Mouse (Mus musculus) liver, postnatal 0 days (tissue): ENCODE measurements around the gene Snhg11. TPM values are rescaled to one million over a fixed set of nuclear protein-coding genes. Genes with fewer than 3 reads are reported as not detected.

Experiments
- ATAC-seq: fragments of 200-750 bp; cut with Nextera tagmentation; 2 replicates; pipeline ENCODE4 v1.8.0; 2017; ENCODE audit warnings: mild to moderate bottlenecking, moderate library complexity
- DNase-seq: peaks from one replicate; pipeline ENCODE4 v3.0.0-alpha.2; 2016
- H3K27ac ChIP-seq: fragments of 300-500 bp; sonication (generic); 2 replicates; pipeline ENCODE4 v1.5.1; 2014; ENCODE audit warnings: antibody characterized with exemption, moderate library complexity, mild to moderate bottlenecking, low read depth
- H3K27me3 ChIP-seq: fragments of 300-500 bp; sonication (generic); 2 replicates; pipeline ENCODE4 v1.6.1; 2014; ENCODE audit warnings: low read length, control low read depth, mixed read lengths; ENCODE audit not compliant: insufficient read depth
- H3K36me3 ChIP-seq: fragments of 300-500 bp; sonication (generic); replicated peaks from 2 replicates; pipeline ENCODE4 v1.6.1; 2014; ENCODE audit warnings: mild to moderate bottlenecking, control low read depth, low read length, moderate library complexity, mixed read lengths; ENCODE audit not compliant: insufficient read depth
- H3K4me1 ChIP-seq: fragments of 300-500 bp; sonication (generic); 2 replicates; pipeline ENCODE4 v1.6.1; 2014; ENCODE audit warnings: antibody characterized with exemption, mild to moderate bottlenecking, control low read depth; ENCODE audit not compliant: insufficient read depth
- H3K4me2 ChIP-seq: fragments of 300-500 bp; sonication (generic); 2 replicates; pipeline ENCODE4 v1.6.1; 2014; ENCODE audit warnings: low read depth, mild to moderate bottlenecking, low read length, moderate library complexity, mixed read lengths
- H3K4me3 ChIP-seq: fragments of 300-500 bp; sonication (generic); 2 replicates; pipeline ENCODE4 v1.5.1; 2014; ENCODE audit warnings: low read depth, low read length
- H3K9ac ChIP-seq: fragments of 300-500 bp; sonication (generic); replicated peaks from 2 replicates; pipeline ENCODE4 v1.6.1; 2014; ENCODE audit warnings: mild to moderate bottlenecking, moderate library complexity
- H3K9me3 ChIP-seq: fragments of 300-500 bp; sonication (generic); 2 replicates; pipeline ENCODE4 v1.6.1; 2016; ENCODE audit warnings: mild to moderate bottlenecking, control low read depth, low read length, mixed read lengths
- CTCF ChIP-seq: sonication (generic); IDR thresholded peaks from 2 replicates; pipeline ENCODE4 v1.5.1; 2016; ENCODE audit warnings: antibody characterized with exemption, low read depth
- EP300 ChIP-seq: IDR thresholded peaks from 2 replicates; pipeline ENCODE4 v1.6.1; 2016; ENCODE audit warnings: antibody characterized with exemption, low read depth, mild to moderate bottlenecking
- WGBS: fragments of 180-500 bp; shearing (Covaris S2); extraction: QIAGEN DNeasy Blood & Tissue Kit; methylation state at CpG from one replicate; pipeline ENCODE4 v1.1.7; 2014; ENCODE audit not compliant: insufficient replicate concordance; 5-methylcytosine and 5-hydroxymethylcytosine counted together
- polyA plus RNA-seq: library from polyadenylated mRNA; unstranded; fragments of >200 nt; fragmentation: Nextera tagmentation; extraction: Ambion mirVana; gene quantifications from 2 replicates; pipeline ENCODE4 v1.2.1, GENCODE M21; 2015

The Snhg11 gene
- polyA plus RNA-seq, 1 experiment from 2014 or later, result 0.28 TPM

DNA sequence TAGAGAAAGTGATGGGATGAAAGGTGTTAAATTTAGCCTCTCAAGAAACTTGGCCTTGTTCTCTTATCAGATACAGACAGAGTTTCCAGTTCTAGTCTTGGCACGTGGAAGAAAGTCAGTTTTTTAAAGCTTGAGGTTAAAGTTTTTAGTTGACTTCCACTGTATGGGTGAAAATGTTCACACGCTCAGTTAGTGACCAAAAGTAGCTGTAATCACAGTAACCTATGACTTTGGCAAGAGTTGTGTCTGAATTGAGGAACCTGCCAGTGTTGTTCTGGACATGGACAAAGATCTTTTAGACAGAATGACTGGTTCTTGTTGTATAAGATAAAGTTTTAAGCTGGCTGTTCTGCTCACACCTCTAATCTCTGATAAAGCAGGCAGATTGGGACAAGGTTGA lies 37.8 kb downstream of the Snhg11 start:
- Histone ChIP-seq H3K27ac (no peak overlapping the region), H3K4me1 (peaks cover 27% of the 10 kb centered on the region)
- no peak for DNase-seq

GRCm38 (mm10) chr2:158415826-158416225 lies 40.4 kb downstream of the Snhg11 start:
- no peak overlapping the region for H3K4me2 ChIP-seq
- no peaks in the 10 kb centered on the region for H3K27me3 ChIP-seq
- no peak overlapping the region for H3K9ac ChIP-seq
- H3K36me3 ChIP-seq, result no peaks in the 10 kb centered on the region
- DNase-seq, result no peak
- H3K27ac ChIP-seq, result no peak overlapping the region
- no peaks in the 10 kb centered on the region for H3K9me3 ChIP-seq
- TF ChIP-seq CTCF (no peak), EP300 (no peak)
- H3K4me1 ChIP-seq, result peaks cover 18% of the 10 kb centered on the region
- 49% methylated on average over 1 of the region's 1 CpGs for WGBS
- no peak for ATAC-seq
- no peak overlapping the region for H3K4me3 ChIP-seq

More for the DNA sequence above, 37.8 kb downstream of the Snhg11 start:
- H3K4me2 ChIP-seq, result no peak overlapping the region
- TF ChIP-seq EP300 (no peak), CTCF (no peak)
- no peak overlapping the region for H3K9ac ChIP-seq
- ATAC-seq, result no peak
- H3K27me3 ChIP-seq, result no peaks in the 10 kb centered on the region
- no peak overlapping the region for H3K4me3 ChIP-seq
- 46% methylated on average over 2 of the region's 2 CpGs for WGBS
- no peaks in the 10 kb centered on the region for H3K9me3 ChIP-seq
- no peaks in the 10 kb centered on the region for H3K36me3 ChIP-seq

DNA sequence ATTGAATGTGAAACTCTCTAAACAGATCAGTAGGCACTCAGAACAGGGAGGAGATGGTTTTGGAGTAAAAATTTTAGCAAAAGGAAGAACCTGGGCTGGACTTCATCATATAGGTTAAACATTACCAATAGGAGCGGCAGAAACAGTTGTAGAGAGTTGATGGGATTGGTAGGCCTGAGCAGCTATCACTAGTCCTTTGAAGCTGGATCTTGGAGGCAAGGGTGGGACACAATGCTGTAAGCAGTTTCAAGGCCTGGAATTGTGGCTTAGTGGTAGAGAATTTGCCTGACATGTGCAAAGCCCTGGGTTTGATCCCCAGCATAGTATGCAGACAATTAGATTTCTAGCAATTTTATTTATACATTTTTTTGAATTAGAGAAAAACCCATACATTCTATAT lies 43.2 kb downstream of the Snhg11 start:
- peaks cover 2% of the 10 kb centered on the region for H3K4me1 ChIP-seq
- no peak overlapping the region for H3K9ac ChIP-seq
- H3K27ac ChIP-seq, result no peak overlapping the region
- TF ChIP-seq EP300 (no peak), CTCF (no peak)
- 71% methylated on average over 1 of the region's 1 CpGs for WGBS
- peaks cover 5% of the 10 kb centered on the region; the same call in 1 of the 2 replicates for H3K36me3 ChIP-seq
- ATAC-seq, result no peak
- H3K4me2 ChIP-seq, result no peak overlapping the region
- no peak for DNase-seq
- no peaks in the 10 kb centered on the region for H3K27me3 ChIP-seq
- no peaks in the 10 kb centered on the region for H3K9me3 ChIP-seq
- H3K4me3 ChIP-seq, result no peak overlapping the region

Other genes with a start within 250 kb of the Snhg11 start
- 44.4 and 59.7 TPM in 2 replicates for gene Tgm2, start 229.2 kb upstream of the Snhg11 start, polyA plus RNA-seq
- gene D630003M21Rik, start 146.4 kb upstream of the Snhg11 start, polyA plus RNA-seq, result 0.64 and 0.67 TPM in 2 replicates
- gene Bpi, start 117.5 kb upstream of the Snhg11 start, polyA plus RNA-seq, result not detected in 2 replicates
- 167 and 193 TPM in 2 replicates for gene Lbp, start 69.1 kb upstream of the Snhg11 start, polyA plus RNA-seq
- 4.3 and 5.1 TPM in 2 replicates for gene Ralgapb, start 34.2 kb downstream of the Snhg11 start, polyA plus RNA-seq
- gene Adig, start 127.0 kb downstream of the Snhg11 start, polyA plus RNA-seq, result not detected in 2 replicates
- gene Arhgap40, start 137.2 kb downstream of the Snhg11 start, polyA plus RNA-seq, result not detected in 2 replicates
- not detected in 2 replicates for gene Slc32a1, start 235.1 kb downstream of the Snhg11 start, polyA plus RNA-seq
- gene Actr5, start 249.2 kb downstream of the Snhg11 start, polyA plus RNA-seq, result 2.8 and 3.1 TPM in 2 replicates